Mouse (Mus musculus): ENCODE data around the gene Adamts16.

Adamts16 gene

GRCm38 (mm10) chr13:70836246-70836645 is 5.4 kb downstream of the Adamts16 start:
- DNase-seq (ENCODE audit: low read depth in 1 of 2, low spot score in 2 of 2) = no peak

DNA sequence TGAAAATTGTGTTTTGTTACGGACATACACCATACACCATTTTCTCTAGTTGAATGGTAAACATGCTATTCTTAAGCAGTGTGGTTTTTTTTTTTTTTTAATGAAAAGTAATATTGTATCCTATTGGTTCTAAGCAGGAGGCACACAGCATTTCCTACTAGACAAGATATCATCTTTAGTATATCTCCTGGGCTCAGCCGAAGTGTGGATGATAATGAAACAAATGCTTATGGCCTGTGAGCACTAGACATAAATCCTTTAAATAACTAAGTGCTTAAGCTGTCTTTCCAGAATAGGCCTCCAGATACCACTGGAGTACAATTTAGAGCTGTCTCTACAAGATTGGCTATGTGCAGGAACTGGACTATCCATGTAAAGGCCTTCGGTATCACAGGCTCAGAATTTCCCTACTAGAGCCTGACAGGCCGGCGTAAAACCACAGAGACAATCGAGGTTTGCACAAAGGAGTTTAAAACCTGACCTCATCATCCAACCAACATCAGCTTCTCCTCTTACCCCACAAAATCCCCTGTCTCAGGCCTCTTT is 8.9 kb downstream of the Adamts16 start:
- no peak for DNase-seq (ENCODE audit: low read depth in 1 of 2, low spot score in 2 of 2)

GRCm38 (mm10) chr13:70831041-70831440 is 10.6 kb downstream of the Adamts16 start:
- no peak for DNase-seq (ENCODE audit: low read depth in 1 of 2, low spot score in 2 of 2)

GRCm38 (mm10) chr13:70827507-70827906 is 14.1 kb downstream of the Adamts16 start:
- no peak for DNase-seq (ENCODE audit: low read depth in 1 of 2, low spot score in 2 of 2)

DNA sequence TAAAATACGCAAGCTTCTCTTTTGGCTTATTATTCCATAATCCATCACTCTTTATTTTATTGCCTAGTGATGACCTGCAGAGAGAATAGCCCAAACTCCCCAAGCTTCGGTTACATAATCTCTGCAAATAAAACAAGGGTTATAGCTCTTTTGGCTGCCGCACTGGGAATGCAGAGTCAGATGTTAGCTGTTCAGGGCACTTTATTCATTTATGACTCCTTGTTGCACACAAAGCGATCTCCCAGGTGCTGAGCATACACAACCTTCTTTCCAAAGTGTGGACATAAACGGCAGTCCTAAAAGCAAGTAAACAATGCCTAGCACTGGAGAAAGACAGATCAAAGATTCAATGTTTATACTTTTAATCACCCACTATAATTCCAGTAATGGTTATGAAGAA is 16.3 kb downstream of the Adamts16 start:
- DNase-seq (ENCODE audit: low read depth in 1 of 2, low spot score in 2 of 2) = no peak

GRCm38 (mm10) chr13:70823757-70824156 is 17.9 kb downstream of the Adamts16 start:
- no peak for DNase-seq (ENCODE audit: low read depth in 1 of 2, low spot score in 2 of 2)

DNA sequence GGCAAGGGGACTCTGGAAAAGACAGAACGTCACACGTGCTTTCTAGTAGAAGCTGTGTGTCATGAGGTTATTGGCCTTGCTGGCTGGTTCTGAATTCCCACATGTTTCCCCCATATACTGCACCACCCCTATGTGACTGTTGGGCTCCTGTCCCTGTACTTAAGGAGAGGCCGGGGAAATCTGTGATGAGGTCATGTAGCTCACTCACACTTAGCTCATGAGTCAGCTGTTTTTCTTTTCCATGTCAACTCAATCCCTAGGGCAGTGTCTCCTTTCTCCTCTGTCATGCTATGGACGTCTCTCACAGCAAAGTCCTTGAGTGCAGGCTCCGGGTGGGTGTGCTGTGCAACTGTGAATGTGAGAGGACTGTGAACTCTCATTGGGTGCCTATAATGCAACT is 22.6 kb downstream of the Adamts16 start:
- no peak for DNase-seq (ENCODE audit: low read depth in 1 of 2, low spot score in 2 of 2)

DNA sequence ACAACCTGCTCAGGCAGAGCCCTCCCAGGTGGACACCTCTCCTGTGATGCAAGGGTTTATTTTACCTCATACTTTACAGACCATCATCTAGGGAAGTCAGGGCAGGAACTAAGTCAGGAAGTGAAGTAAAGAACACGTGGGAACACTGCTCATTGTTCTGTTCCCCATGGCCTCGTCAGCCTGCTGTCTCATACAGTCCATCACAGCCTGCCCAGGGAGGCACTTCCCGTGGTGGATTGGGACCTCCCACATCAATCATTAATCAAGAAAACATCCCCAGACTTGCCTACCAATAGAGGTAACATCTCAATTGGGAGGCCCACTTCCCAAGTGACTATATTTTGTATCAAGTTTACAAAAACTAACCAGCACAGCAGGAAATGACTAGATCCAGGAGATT is 27.2 kb downstream of the Adamts16 start:
- DNase-seq (ENCODE audit: low read depth in 1 of 2, low spot score in 2 of 2) = no peak

DNA sequence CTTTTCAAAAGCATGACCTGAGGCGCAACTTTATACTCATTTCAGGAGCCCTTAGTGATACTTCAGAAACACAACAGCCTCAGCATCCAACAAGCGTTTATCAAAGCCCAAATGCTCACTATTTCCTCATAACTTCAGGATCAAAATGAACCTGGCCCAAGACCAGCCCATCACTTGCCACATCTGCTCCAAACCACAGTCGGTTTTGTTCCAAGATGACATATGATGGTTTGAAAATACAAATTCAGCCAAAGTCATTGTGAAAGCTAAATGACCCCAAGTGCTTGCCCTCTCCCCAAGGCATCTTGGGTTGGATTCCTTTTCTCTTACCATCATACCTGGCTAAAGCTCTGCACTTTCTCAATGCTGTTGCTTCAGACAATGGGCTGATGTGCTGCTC is 36.1 kb downstream of the Adamts16 start:
- DNase-seq (ENCODE audit: low read depth in 1 of 2, low spot score in 2 of 2) = no peak

DNA sequence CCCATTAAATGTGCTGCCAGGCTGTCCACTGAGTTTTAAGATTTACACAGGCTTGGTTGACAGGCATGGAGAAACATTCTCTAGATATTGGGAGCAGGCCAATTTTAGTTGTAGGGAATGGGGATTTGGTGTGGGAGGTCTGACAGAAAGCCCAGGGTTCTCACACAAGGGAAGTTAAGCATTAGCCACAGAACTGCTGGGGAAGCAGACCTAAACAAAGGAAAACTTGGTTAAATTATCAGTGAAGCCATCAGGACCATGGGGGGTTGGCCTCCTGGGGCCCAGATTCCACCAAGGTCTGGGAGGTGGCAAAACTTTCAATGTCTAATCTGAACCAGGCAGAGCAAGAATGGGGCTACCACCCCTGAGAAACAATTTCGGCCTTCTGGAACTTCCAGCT is 38.8 kb downstream of the Adamts16 start:
- DNase-seq (ENCODE audit: low read depth in 1 of 2, low spot score in 2 of 2) = no peak

DNA sequence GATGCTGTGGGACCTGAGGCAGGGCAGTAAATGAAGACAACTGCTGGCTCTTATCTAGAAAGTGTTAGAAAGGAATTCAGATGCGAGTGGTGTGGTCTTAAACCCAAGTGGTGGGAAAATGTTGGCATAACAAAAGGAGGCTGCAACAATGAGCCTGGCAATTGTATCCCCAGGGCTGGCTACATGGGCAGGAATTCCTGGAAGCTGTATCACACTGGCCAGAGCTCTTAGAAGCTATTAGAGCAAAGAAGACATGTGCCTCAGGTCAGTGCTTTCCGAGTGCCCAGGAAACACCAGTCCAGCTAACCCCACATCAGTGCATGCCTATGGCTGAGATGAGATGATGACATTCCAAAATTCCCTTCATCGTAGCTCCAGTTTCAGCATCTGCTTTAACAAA is 42.3 kb downstream of the Adamts16 start:
- DNase-seq (ENCODE audit: low read depth in 1 of 2, low spot score in 2 of 2) = no peak

DNA sequence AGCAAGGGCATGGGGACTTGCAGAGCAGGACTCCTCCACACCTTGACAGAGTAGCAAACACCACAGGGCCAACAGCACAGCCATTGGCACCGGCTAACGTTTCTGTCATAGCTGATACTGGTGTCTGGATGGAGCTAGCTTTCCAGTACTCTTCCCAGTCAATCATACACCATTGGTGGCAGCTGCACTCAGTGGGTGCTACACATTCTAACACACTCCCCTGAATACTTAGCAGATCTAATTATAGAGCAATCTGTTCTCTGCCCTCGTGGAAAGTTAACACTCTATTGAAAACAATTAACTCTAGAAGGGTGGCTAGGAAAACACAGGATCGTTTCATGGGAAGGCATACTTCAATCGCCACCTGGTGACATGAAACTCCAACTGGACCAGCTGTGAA is 43.2 kb downstream of the Adamts16 start:
- no peak for DNase-seq (ENCODE audit: low read depth in 1 of 2, low spot score in 2 of 2)

DNA sequence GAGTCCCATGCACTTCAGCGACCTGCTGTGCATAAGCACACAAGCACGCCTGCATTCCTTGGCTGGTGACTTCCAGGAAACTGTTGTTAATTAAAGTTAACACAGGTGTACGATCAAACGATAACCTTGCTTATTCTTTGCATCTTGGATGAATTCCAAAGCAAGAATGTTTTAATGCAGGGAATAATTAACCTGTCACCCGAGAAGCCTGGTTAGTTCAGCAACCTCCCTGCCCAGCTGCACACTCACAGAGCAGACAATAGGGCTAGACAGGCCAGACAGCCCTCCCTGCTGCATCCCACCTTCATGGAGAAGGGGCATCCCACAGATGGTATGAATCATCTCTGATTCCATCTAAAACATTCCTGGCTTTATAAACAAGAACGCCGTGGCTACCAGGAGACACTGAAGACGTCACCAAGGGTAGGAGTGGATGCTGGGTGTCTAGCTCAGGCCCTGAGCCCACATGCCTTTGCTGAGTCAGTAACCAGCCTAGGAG is 47.5 kb downstream of the Adamts16 start:
- no peak for DNase-seq (ENCODE audit: low read depth in 1 of 2, low spot score in 2 of 2)

DNA sequence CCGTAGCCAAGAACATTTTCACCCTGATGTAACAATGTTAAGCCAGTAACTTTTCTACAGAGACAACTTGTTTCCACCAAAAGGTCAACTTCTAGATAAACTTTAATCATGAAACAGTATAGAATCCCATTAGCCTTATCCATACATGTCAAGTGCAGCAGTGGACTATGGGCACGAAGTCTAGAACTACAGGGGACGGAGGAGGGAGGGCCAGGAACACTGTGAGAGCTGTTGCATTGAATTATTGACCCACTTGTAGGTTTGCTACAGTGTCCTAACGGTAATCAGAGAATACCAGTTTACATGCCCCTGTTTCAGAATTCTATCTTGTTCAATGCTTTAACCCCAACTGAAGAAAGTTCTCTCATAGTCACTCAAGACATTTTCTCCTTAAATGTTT is 48.0 kb downstream of the Adamts16 start:
- no peak for DNase-seq (ENCODE audit: low read depth in 1 of 2, low spot score in 2 of 2)

DNA sequence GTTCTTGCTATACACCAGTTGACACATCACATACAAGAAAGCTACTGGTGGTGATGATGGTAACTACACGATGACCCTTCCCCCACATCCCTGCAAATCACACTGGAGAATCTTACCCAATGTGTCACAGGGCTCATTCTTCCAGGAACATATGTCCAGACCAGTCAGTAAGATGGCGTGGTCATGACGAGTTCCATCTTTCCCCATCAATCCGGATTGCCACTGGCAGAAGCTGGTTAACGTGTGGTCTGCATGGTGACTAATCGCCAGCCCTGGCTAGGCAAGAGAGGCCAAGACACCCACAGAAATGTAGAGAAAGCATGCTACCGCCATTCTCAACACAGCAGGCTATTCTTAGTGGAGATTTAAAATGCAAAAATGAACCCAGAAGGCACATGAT is 48.7 kb downstream of the Adamts16 start:
- DNase-seq (ENCODE audit: low read depth in 1 of 2, low spot score in 2 of 2) = no peak

GRCm38 (mm10) chr13:70789806-70790205 is 51.8 kb downstream of the Adamts16 start:
- no peak for DNase-seq (ENCODE audit: low read depth in 1 of 2, low spot score in 2 of 2)

GRCm38 (mm10) chr13:70789022-70789421 is 52.6 kb downstream of the Adamts16 start:
- DNase-seq (ENCODE audit: low read depth in 1 of 2, low spot score in 2 of 2) = no peak

DNA sequence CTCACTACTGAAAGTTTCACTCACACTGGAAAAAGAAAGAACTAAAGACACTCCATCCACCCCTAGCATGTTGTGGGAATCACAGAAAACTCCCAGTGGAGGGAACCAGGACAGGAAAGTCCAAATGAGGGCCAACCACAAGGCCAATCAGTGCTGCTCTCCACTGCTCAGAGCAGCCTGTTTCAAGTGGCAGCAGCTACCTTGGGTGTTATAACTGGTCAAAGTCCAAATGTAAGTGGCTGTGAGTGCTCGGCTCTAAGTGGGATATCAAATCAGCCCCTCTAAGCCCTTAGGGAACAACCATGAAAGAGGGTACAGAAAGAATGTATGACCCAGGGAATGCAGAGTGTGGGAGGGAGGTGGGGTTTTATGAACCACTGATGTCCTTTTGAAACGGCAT is 56.5 kb downstream of the Adamts16 start:
- DNase-seq (ENCODE audit: low read depth in 1 of 2, low spot score in 2 of 2) = no peak

DNA sequence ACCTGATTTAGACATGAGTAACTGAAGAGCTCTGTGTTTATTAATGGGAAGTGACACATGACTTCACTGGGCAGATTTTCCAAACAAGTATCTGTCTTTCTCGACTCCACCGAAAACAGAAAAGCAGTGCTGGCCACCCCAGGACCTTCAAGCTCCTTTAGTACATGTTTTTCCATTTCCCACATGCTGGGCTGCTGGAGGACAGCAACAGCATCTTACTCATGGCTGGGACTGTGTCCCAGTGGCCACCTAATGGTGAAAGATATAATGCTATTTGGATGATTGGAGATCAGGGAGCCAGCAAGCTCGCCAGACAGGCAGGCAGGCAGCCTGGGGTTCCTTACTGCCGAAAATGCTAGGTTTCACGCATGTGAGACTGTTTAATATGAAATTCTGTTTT is 57.5 kb downstream of the Adamts16 start:
- no peak for DNase-seq (ENCODE audit: low read depth in 1 of 2, low spot score in 2 of 2)

DNA sequence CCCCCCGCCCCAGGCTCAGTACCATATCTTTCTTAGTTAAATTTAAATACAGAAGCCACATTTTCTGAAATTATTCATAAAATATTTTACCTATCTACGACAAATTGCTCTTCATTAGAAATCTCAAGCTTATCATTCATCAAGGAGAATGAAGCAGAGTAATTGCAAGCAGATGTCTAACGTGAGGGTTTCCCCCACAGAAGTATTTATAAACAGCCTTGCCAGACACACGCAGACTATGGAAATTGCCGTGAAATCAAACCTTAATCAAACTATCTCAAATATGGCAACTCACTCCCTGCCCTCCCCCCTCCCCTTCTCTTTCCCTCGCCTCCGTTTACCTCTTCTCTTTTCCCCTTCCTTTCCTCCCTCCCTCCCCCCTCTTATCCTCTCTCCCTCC is 61.8 kb downstream of the Adamts16 start:
- no peak for DNase-seq (ENCODE audit: low read depth in 1 of 2, low spot score in 2 of 2)

- DNase-seq (ENCODE audit: low read depth in 1 of 2, low spot score in 2 of 2) = no peak
Measured at GRCm38 (mm10) chr13:70778872-70779554, 62.6 kb downstream of the Adamts16 start.

GRCm38 (mm10) chr13:70771100-70771499 is 70.5 kb downstream of the Adamts16 start:
- DNase-seq (ENCODE audit: low read depth in 1 of 2, low spot score in 2 of 2) = no peak

GRCm38 (mm10) chr13:70769156-70769555 is 72.5 kb downstream of the Adamts16 start:
- DNase-seq (ENCODE audit: low read depth in 1 of 2, low spot score in 2 of 2) = no peak

Data from monocyte, adult 2 months (primary cell).